Mouse (Mus musculus): Measurements from ENCODE around the gene Mrpl47. TPM values are rescaled to one million over a fixed set of nuclear protein-coding genes. Genes with fewer than 3 reads are reported as not detected.

The Mrpl47 gene
- polyA plus RNA-seq, 1 experiment: 0.25 TPM

- peaks cover 55% of the 10 kb centered on the region for H3K4me1 ChIP-seq (ENCODE audit: control insufficient read depth)
- H3K9me3 ChIP-seq (ENCODE audit: control insufficient read depth, low read length): no peaks in the 10 kb centered on the region
- no peak overlapping the region for H3K4me3 ChIP-seq (replicated peaks)
- H3K36me3 ChIP-seq (ENCODE audit: control insufficient read depth): no peaks in the 10 kb centered on the region
- no peaks in the 10 kb centered on the region for H3K27me3 ChIP-seq (ENCODE audit: control insufficient read depth)
- no peak for TF ChIP-seq TAL1 (IDR thresholded peaks at IDR 0.05; ENCODE audit: low read length)
- no peak for TF ChIP-seq GATA1 (IDR thresholded peaks at IDR 0.05; ENCODE audit: low read length)
Observed at GRCm38 (mm10) chr3:32682910-32683531, 54.4 kb downstream of the Mrpl47 start.

- no peaks in the 10 kb centered on the region for H3K9me3 ChIP-seq (ENCODE audit: control insufficient read depth, low read length)
- TF ChIP-seq GATA1 (IDR thresholded peaks at IDR 0.05; ENCODE audit: low read length): no peak
- TF ChIP-seq TAL1 (IDR thresholded peaks at IDR 0.05; ENCODE audit: low read length): no peak
- H3K4me3 ChIP-seq (replicated peaks): no peak overlapping the region
- H3K4me1 ChIP-seq (ENCODE audit: control insufficient read depth): peaks cover 41% of the 10 kb centered on the region
- H3K36me3 ChIP-seq (ENCODE audit: control insufficient read depth): no peaks in the 10 kb centered on the region
- no peaks in the 10 kb centered on the region for H3K27me3 ChIP-seq (ENCODE audit: control insufficient read depth)
Observed at GRCm38 (mm10) chr3:32676393-32676792, 61.0 kb downstream of the Mrpl47 start.

Other genes with a start within 250 kb of the Mrpl47 start
- not detected in 2 replicates for gene Kcnmb3, start 245.4 kb downstream of the Mrpl47 start, polyA plus RNA-seq (2012)
- gene Zfp639, start 227.3 kb downstream of the Mrpl47 start, polyA plus RNA-seq (2012): 0.16 TPM in 2 replicates
- gene Mfn1, start 208.1 kb downstream of the Mrpl47 start, polyA plus RNA-seq (2012): 0.33 and 0.48 TPM in 2 replicates
- gene Gnb4, start 121.0 kb downstream of the Mrpl47 start, polyA plus RNA-seq (2012): 0.05 and 0.07 TPM in 2 replicates
- gene Actl6a, start 31.3 kb downstream of the Mrpl47 start, polyA plus RNA-seq (2012): 0.90 and 1.4 TPM in 2 replicates
- 0.60 and 1.5 TPM in 2 replicates for gene Ndufb5, start 615 bp downstream of the Mrpl47 start, polyA plus RNA-seq (2012)
- not detected in 2 replicates for gene Usp13, start 79.9 kb upstream of the Mrpl47 start, polyA plus RNA-seq (2012)